Mouse (Mus musculus): ENCODE measurements at regions not wholly inside any gene's neighbourhood (a gene's known extent, or its start where the extent isn't known, plus 50 kb on each side); places are given as distances from the start of the nearest gene placed in this dataset.

DNA sequence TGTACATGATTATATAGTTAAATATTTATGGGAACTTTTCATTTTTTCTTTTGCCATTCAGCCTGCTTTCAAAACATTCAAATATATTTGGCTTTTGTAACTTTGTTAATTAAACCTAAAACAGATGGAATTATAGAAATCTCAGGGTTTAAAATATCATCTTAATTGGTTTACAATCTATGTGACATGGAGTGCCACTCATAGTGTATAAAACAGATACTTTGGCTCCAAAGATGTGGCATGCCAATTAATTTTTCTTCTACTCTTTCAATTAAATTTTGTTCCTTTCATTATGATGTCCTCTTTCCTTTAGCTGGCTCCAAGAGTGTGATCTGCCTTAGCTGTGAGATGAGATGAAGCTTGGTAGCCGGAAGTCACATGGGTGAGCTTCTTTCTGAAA lies 103.0 kb downstream of the Neurod6 start:
- TF ChIP-seq POLR2A (IDR thresholded peaks at IDR 0.05; ENCODE audit: insufficient read depth, low read depth, low read length) (no peak), EP300 (IDR thresholded peaks at IDR 0.05; ENCODE audit: insufficient read depth, low read depth, low read length) (no peak), CTCF (IDR thresholded peaks at IDR 0.05) (no peak)
- H3K27me3 ChIP-seq (ENCODE audit: control insufficient read depth, insufficient read depth, low read length) = no peaks in the 10 kb centered on the region
- no peak overlapping the region for H3K27ac ChIP-seq
- no peak overlapping the region for H3K4me3 ChIP-seq
- no peaks in the 10 kb centered on the region; the same call in 1 of the 2 replicates for H3K4me1 ChIP-seq (ENCODE audit: control insufficient read depth, insufficient read depth, low read length)
- H3K79me2 ChIP-seq (replicated peaks; ENCODE audit: control insufficient read depth, insufficient read depth, low read length) = no peaks in the 10 kb centered on the region
- WGBS = 81% methylated on average over 1 of the region's 1 CpGs
- no peak overlapping the region for H3K9ac ChIP-seq (ENCODE audit: low read depth, low read length)
- intact Hi-C loops (cut with DNase I) = no loop called here
- no peak for DNase-seq
- no peaks in the 10 kb centered on the region for H3K36me3 ChIP-seq (ENCODE audit: control insufficient read depth, insufficient read depth, low read length)

DNA sequence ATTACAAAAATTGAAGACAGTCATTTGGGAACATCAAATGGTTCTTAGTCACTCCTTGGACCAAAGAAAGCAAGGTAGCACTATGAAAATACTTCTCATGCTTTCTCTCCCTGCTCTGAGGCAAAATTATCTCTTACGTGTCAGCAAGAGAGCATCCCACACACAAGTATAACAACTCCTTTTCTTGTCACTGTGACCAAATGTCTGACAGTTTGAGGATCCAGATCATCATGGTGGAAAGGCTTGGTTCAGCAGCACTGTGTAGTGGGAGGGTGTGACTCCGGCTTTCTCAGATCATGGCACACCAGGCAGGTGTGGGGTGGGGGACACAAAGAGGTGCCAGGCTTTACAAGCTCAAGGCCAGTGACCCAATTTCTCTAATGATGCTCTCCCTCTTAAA lies 113.5 kb downstream of the Neurod6 start:
- TF ChIP-seq EP300 (IDR thresholded peaks at IDR 0.05; ENCODE audit: insufficient read depth, low read depth, low read length) (no peak), POLR2A (IDR thresholded peaks at IDR 0.05; ENCODE audit: insufficient read depth, low read depth, low read length) (no peak), CTCF (IDR thresholded peaks at IDR 0.05) (no peak)
- intact Hi-C loops (cut with DNase I) = no loop called here

DNA sequence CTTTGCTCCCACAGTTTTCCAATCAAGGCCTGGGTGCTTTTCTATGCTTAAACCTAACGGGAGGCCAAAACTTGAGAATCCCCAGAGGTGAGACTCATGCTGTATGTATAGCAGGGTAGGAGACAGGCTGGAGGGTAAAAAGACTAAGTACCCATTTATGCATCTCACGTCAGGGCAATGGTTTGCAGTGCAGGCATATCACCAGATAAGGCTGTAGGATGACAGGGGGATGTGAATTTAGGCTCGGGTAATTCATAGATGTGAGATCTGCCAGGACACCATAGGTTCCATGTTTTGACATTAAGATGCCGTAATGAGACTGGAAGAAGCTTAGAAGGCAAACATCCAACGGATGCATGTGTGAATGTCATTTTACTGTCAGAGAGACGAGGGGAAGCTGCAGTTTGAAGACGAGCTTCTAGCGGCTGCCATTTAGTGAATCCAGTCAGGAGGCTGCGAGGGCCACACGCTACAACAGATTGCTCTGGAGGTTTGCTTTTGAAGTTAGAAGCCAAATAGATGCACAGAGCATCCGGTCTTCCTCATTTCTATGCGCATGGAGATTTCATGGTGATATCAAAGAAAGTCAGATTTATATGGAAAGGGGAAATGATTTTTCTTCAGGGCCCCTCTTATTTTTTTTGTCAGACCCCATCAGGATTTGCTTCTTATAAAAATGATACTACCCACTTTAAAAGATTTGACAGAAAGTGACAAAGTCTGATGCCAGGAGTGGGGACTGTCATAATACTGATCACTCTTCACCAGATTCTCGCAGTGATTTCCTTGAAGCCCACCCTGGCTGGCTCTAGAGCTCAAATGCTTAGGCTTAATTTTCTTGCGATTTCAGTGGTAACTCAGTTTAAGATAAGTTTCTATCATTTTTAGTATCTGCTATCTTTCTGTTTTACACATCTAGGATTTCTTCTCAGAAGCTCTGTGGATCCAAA lies 113.8 kb downstream of the Adcyap1r1 start:
- TF ChIP-seq EP300 (IDR thresholded peaks at IDR 0.05; ENCODE audit: insufficient read depth, low read depth, low read length) (no peak), POLR2A (IDR thresholded peaks at IDR 0.05; ENCODE audit: insufficient read depth, low read depth, low read length) (no peak), CTCF (IDR thresholded peaks at IDR 0.05) (no peak)
- no peaks in the 10 kb centered on the region for H3K79me2 ChIP-seq (replicated peaks; ENCODE audit: control insufficient read depth, insufficient read depth, low read length)
- intact Hi-C loops (cut with DNase I) = no loop called here
- H3K36me3 ChIP-seq (ENCODE audit: control insufficient read depth, insufficient read depth, low read length) = no peaks in the 10 kb centered on the region
- WGBS = 69% methylated on average over 14 of the region's 14 CpGs
- H3K9ac ChIP-seq (ENCODE audit: low read depth, low read length) = no peak overlapping the region
- H3K27ac ChIP-seq = no peak overlapping the region
- H3K4me3 ChIP-seq = no peak overlapping the region
- H3K27me3 ChIP-seq (ENCODE audit: control insufficient read depth, insufficient read depth, low read length) = no peaks in the 10 kb centered on the region
- H3K4me1 ChIP-seq (ENCODE audit: control insufficient read depth, insufficient read depth, low read length) = no peaks in the 10 kb centered on the region
- DNase-seq = no peak

More for the DNA sequence above, 113.5 kb downstream of the Neurod6 start:
- H3K4me1 ChIP-seq (ENCODE audit: control insufficient read depth, insufficient read depth, low read length) = no peaks in the 10 kb centered on the region
- H3K36me3 ChIP-seq (ENCODE audit: control insufficient read depth, insufficient read depth, low read length) = no peaks in the 10 kb centered on the region
- DNase-seq = no peak
- H3K4me3 ChIP-seq = no peak overlapping the region
- 84% methylated on average over 2 of the region's 2 CpGs for WGBS
- H3K9ac ChIP-seq (ENCODE audit: low read depth, low read length) = no peak overlapping the region
- no peaks in the 10 kb centered on the region for H3K27me3 ChIP-seq (ENCODE audit: control insufficient read depth, insufficient read depth, low read length)
- no peak overlapping the region for H3K27ac ChIP-seq
- no peaks in the 10 kb centered on the region for H3K79me2 ChIP-seq (replicated peaks; ENCODE audit: control insufficient read depth, insufficient read depth, low read length)

DNA sequence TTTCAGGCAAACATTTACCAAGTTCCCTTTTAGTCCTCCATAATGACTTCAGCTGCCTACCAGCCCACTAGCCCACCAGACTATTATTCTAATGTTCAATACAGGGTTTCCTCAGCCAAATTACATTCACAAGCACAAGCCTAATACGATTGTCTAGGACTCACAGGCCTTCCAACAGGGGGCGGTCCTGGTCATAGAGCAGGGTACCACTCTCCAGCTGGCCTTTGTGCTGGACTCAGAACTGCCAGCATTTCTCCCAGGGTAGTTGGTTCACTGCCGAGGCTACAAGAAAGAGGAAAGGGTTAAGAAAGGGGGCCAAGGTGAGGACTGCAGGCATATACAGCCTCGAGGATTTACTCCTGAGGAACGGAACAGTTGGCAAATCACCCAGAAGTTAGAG lies 108.8 kb downstream of the Adcyap1r1 start:
- Histone ChIP-seq H3K4me1 (ENCODE audit: control insufficient read depth, insufficient read depth, low read length) (no peaks in the 10 kb centered on the region), H3K9ac (ENCODE audit: low read depth, low read length) (no peak overlapping the region), H3K79me2 (replicated peaks; ENCODE audit: control insufficient read depth, insufficient read depth, low read length) (no peaks in the 10 kb centered on the region), H3K36me3 (ENCODE audit: control insufficient read depth, insufficient read depth, low read length) (no peaks in the 10 kb centered on the region), H3K27ac (no peak overlapping the region), H3K27me3 (ENCODE audit: control insufficient read depth, insufficient read depth, low read length) (no peaks in the 10 kb centered on the region), H3K4me3 (no peak overlapping the region)
- DNase-seq = no peak
- intact Hi-C loops (cut with DNase I) = no loop called here
- 62% methylated on average over 5 of the region's 5 CpGs for WGBS
- TF ChIP-seq EP300 (IDR thresholded peaks at IDR 0.05; ENCODE audit: insufficient read depth, low read depth, low read length) (no peak), CTCF (IDR thresholded peaks at IDR 0.05) (0 out of 2 replicates have a peak, but pooled peaks have one; percentile 3), POLR2A (IDR thresholded peaks at IDR 0.05; ENCODE audit: insufficient read depth, low read depth, low read length) (no peak)

DNA sequence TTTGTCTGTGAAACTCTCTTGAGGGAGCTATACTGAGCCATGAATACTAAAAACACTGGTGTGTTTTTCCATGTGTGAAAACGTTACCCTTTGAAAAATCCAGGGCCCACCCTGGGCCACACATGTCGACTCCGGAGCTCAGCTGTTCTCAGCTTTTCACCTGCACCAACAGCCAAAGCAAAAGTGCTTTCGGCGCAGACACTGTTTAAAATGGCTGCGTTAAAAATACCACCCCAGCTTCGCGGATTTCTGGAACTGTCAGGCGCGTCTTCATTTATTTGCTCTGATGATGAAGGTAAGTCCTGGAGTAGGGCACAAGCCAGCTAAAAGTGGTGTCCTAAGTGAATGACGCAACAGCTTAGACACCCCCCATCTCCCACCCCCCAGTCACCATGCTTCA lies 108.0 kb downstream of the Adcyap1r1 start:
- 86% methylated on average over 11 of the region's 11 CpGs for WGBS
- Histone ChIP-seq H3K36me3 (ENCODE audit: control insufficient read depth, insufficient read depth, low read length) (no peaks in the 10 kb centered on the region), H3K4me1 (ENCODE audit: control insufficient read depth, insufficient read depth, low read length) (no peaks in the 10 kb centered on the region), H3K27ac (no peak overlapping the region), H3K27me3 (ENCODE audit: control insufficient read depth, insufficient read depth, low read length) (no peaks in the 10 kb centered on the region), H3K4me3 (no peak overlapping the region), H3K79me2 (replicated peaks; ENCODE audit: control insufficient read depth, insufficient read depth, low read length) (no peaks in the 10 kb centered on the region), H3K9ac (ENCODE audit: low read depth, low read length) (no peak overlapping the region)
- TF ChIP-seq CTCF (IDR thresholded peaks at IDR 0.05) (no peak), POLR2A (IDR thresholded peaks at IDR 0.05; ENCODE audit: insufficient read depth, low read depth, low read length) (no peak), EP300 (IDR thresholded peaks at IDR 0.05; ENCODE audit: insufficient read depth, low read depth, low read length) (no peak)
- intact Hi-C loops (cut with DNase I) = no loop called here
- no peak for DNase-seq

Data from heart, adult 2 months (tissue).